ENCODE assay signal across 12 mouse cellular contexts in genomic region chr17:54350881-54351280, GRCm38 (mm10). TPM values are rescaled to one million over a fixed set of nuclear protein-coding genes. Genes with fewer than 3 reads are reported as not detected.
DNase-seq lines count a peak whose midpoint lies in the region; ATAC-seq and TF ChIP-seq lines count a peak whose summit lies in the region.
"Had no signal": no experiment of that assay in that cellular context is flagged by ENCODE, and none has a peak within 500 bp of the region (broad histone marks: within the 10 kb centered on the region; RNA-seq: fewer than 3 reads in every experiment).

No protein-coding gene starts in this region.

- WGBS in kidney, postnatal 0 days, result 50% methylated on average over 2 of the region's 2 CpGs
- WGBS in hindbrain, postnatal 0 days, result 47% methylated on average over 2 of the region's 2 CpGs

- intact Hi-C loops in gastrocnemius, adult 2 months (cut with DNase I), result no loop called here

- H3K27me3 ChIP-seq in kidney, postnatal 0 days (ENCODE audit: insufficient read depth, low read length), result no peaks in the 10 kb centered on the region
- H3K27me3 ChIP-seq in hindbrain, postnatal 0 days (ENCODE audit: insufficient read depth, low read length), result no peaks in the 10 kb centered on the region
- H3K27me3 ChIP-seq: kidney, embryonic 15.5 days; limb, embryonic 13.5 days had no signal

- no peak for ATAC-seq in kidney, postnatal 0 days (replicated peaks; ENCODE audit: low FRiP score, low read depth)
- no peak for ATAC-seq in hindbrain, postnatal 0 days
- no peak for ATAC-seq in monocyte, adult 5-6 weeks (replicated peaks; ENCODE audit: insufficient number of reproducible peaks, low FRiP score, low TSS enrichment, poor library complexity, severe bottlenecking)

- H3K27ac ChIP-seq in kidney, postnatal 0 days, result no peak overlapping the region
- no peak overlapping the region for H3K27ac ChIP-seq in hindbrain, postnatal 0 days
- H3K27ac ChIP-seq in gastrocnemius, adult 2 months, result no peak overlapping the region
- H3K27ac ChIP-seq: kidney, embryonic 15.5 days; limb, embryonic 13.5 days had no signal

- H3K9ac ChIP-seq in kidney, postnatal 0 days (ENCODE audit: low read depth, low read length), result no peak overlapping the region
- no peak overlapping the region for H3K9ac ChIP-seq in hindbrain, postnatal 0 days (replicated peaks; ENCODE audit: low read length)
- H3K9ac ChIP-seq: kidney, embryonic 15.5 days; limb, embryonic 13.5 days had no signal

- no peaks in the 10 kb centered on the region for H3K9me3 ChIP-seq in kidney, postnatal 0 days (replicated peaks; ENCODE audit: low read length)
- no peaks in the 10 kb centered on the region for H3K9me3 ChIP-seq in hindbrain, postnatal 0 days (ENCODE audit: low read length)
- H3K9me3 ChIP-seq: kidney, embryonic 15.5 days; limb, embryonic 13.5 days had no signal

- H3K4me3 ChIP-seq in kidney, postnatal 0 days (replicated peaks; ENCODE audit: low read depth, low read length), result no peak overlapping the region
- no peak overlapping the region for H3K4me3 ChIP-seq in hindbrain, postnatal 0 days (ENCODE audit: low read length)
- no peak overlapping the region for H3K4me3 ChIP-seq in gastrocnemius, adult 2 months
- H3K4me3 ChIP-seq: kidney, embryonic 15.5 days; limb, embryonic 13.5 days had no signal

- peak; percentile 64 for TF ChIP-seq CTCF in kidney, postnatal 0 days (IDR thresholded peaks at IDR 0.05; ENCODE audit: low read depth)
- peak; percentile 66 for TF ChIP-seq CTCF in hindbrain, postnatal 0 days (IDR thresholded peaks at IDR 0.05; ENCODE audit: low read depth)
- no peak for TF ChIP-seq CTCF in gastrocnemius, adult 2 months (IDR thresholded peaks at IDR 0.05)

- peak; percentile 9 for DNase-seq in embryo, embryonic 10.5 days (ENCODE audit: low spot score)
- DNase-seq in embryo, embryonic 10 days (ENCODE audit: low spot score), result no peak
- peak; percentile 45 for DNase-seq in kidney, postnatal 0 days (ENCODE audit: low spot score)
- DNase-seq in kidney, adult 9 months, result no peak
- peak; percentile 10 for DNase-seq in Muller cell, postnatal 12 days (ENCODE audit: inconsistent ontology term)
- peak; percentile 66 for DNase-seq in hindbrain, postnatal 0 days (ENCODE audit: low spot score)
- DNase-seq in gastrocnemius, adult 2 months, result no peak
- DNase-seq: adrenal gland, adult 8-10 months; spleen, adult 18-20 months had no signal

- H3K4me2 ChIP-seq in kidney, postnatal 0 days (ENCODE audit: low read length), result no peak overlapping the region
- H3K4me2 ChIP-seq in hindbrain, postnatal 0 days (ENCODE audit: low read depth, low read length), result no peak overlapping the region
- H3K4me2 ChIP-seq: kidney, embryonic 15.5 days; limb, embryonic 13.5 days had no signal

- H3K4me1 ChIP-seq in kidney, postnatal 0 days (replicated peaks; ENCODE audit: insufficient read depth, low read length), result no peaks in the 10 kb centered on the region
- no peaks in the 10 kb centered on the region for H3K4me1 ChIP-seq in hindbrain, postnatal 0 days (ENCODE audit: insufficient read depth, low read length)
- H3K4me1 ChIP-seq: kidney, embryonic 15.5 days; limb, embryonic 13.5 days had no signal

- no peaks in the 10 kb centered on the region for H3K36me3 ChIP-seq in kidney, postnatal 0 days (ENCODE audit: insufficient read depth, low read length)
- no peaks in the 10 kb centered on the region for H3K36me3 ChIP-seq in hindbrain, postnatal 0 days (ENCODE audit: insufficient read depth, low read length)
- H3K36me3 ChIP-seq: kidney, embryonic 15.5 days; limb, embryonic 13.5 days had no signal

RNA-seq across cellular contexts. Expression of gene Slc5a7, which starts 52.0 kb away (rescaled TPM):
- 0.09 and 0.29 TPM in 2 replicates for polyA plus RNA-seq in kidney, postnatal 0 days (2015; fragmentation: Nextera tagmentation; extraction: Ambion mirVana)
- 10.1 and 11.7 TPM in 2 replicates for total RNA-seq in hindbrain, postnatal 0 days (2014; rRNA removed)
- 9.3 and 9.5 TPM in 2 replicates for polyA plus RNA-seq in hindbrain, postnatal 0 days (2015; fragmentation: Nextera tagmentation; extraction: Ambion mirVana)
- not detected for total RNA-seq in gastrocnemius, adult 2 months (2021)
- total RNA-seq in monocyte, adult 5-6 weeks (2017), result not detected in 3 replicates

Comparison
In these comparisons a context has a peak if more than half of its experiments do, and no peak if none do; other contexts are left out.
1. DNase-seq: peak in embryo, embryonic 10.5 days (single experiment), kidney, postnatal 0 days (single experiment), Muller cell, postnatal 12 days (single experiment) and hindbrain, postnatal 0 days (single experiment); none in embryo, embryonic 10 days (single experiment), kidney, adult 9 months (single experiment) and gastrocnemius, adult 2 months (single experiment).
2. RNA of gene Slc5a7, which starts 52.0 kb away (total RNA-seq): 10.1 to 11.7 TPM in hindbrain, postnatal 0 days; not detected in gastrocnemius, adult 2 months and not detected in monocyte, adult 5-6 weeks; every median in the first group is over 10 times any median in the second.